Mouse (Mus musculus) heart, embryonic 10.5 days (tissue): ENCODE results near the gene Rcbtb1. TPM values are rescaled to one million over a fixed set of nuclear protein-coding genes. Genes with fewer than 3 reads are reported as not detected.

Experiments
- DNase-seq: peaks from one replicate; pipeline ENCODE4 v3.0.0-alpha.2; 2017; ENCODE audit warnings: low spot score
- H3K27ac ChIP-seq: fragments of 300-500 bp; sonication (generic); 2 replicates; pipeline ENCODE4 v1.5.1; 2016; ENCODE audit warnings: mild to moderate bottlenecking
- H3K27me3 ChIP-seq: fragments of 300-500 bp; sonication (generic); 2 replicates; pipeline ENCODE4 v1.6.1; 2016; ENCODE audit warnings: mild to moderate bottlenecking; ENCODE audit not compliant: poor library complexity, insufficient read depth, severe bottlenecking
- H3K36me3 ChIP-seq: fragments of 300-500 bp; sonication (generic); 2 replicates; pipeline ENCODE4 v1.6.1; 2016; ENCODE audit warnings: mild to moderate bottlenecking, moderate library complexity
- H3K4me1 ChIP-seq: fragments of 300-500 bp; sonication (generic); 2 replicates; pipeline ENCODE4 v1.6.1; 2016; ENCODE audit warnings: mild to moderate bottlenecking
- H3K4me3 ChIP-seq: fragments of 300-500 bp; sonication (generic); 2 replicates; pipeline ENCODE4 v1.5.1; 2016; ENCODE audit warnings: mild to moderate bottlenecking, moderate library complexity
- H3K9me3 ChIP-seq: fragments of 300-500 bp; sonication (generic); 2 replicates; pipeline ENCODE4 v1.6.1; 2016; ENCODE audit warnings: mild to moderate bottlenecking, moderate library complexity
- WGBS: fragments of 180-500 bp; shearing (Covaris S2); methylation state at CpG from one replicate; pipeline ENCODE4 v1.1.7; 2016; 5-methylcytosine and 5-hydroxymethylcytosine counted together
- polyA plus RNA-seq: library from polyadenylated mRNA; unstranded; fragments of >200 nt; fragmentation: Nextera tagmentation; extraction: Ambion mirVana; gene quantifications from 2 replicates; pipeline ENCODE4 v1.2.1, GENCODE M21; 2016

Gene Rcbtb1
- polyA plus RNA-seq: 36.1 and 63.3 TPM in 2 replicates

DNA sequence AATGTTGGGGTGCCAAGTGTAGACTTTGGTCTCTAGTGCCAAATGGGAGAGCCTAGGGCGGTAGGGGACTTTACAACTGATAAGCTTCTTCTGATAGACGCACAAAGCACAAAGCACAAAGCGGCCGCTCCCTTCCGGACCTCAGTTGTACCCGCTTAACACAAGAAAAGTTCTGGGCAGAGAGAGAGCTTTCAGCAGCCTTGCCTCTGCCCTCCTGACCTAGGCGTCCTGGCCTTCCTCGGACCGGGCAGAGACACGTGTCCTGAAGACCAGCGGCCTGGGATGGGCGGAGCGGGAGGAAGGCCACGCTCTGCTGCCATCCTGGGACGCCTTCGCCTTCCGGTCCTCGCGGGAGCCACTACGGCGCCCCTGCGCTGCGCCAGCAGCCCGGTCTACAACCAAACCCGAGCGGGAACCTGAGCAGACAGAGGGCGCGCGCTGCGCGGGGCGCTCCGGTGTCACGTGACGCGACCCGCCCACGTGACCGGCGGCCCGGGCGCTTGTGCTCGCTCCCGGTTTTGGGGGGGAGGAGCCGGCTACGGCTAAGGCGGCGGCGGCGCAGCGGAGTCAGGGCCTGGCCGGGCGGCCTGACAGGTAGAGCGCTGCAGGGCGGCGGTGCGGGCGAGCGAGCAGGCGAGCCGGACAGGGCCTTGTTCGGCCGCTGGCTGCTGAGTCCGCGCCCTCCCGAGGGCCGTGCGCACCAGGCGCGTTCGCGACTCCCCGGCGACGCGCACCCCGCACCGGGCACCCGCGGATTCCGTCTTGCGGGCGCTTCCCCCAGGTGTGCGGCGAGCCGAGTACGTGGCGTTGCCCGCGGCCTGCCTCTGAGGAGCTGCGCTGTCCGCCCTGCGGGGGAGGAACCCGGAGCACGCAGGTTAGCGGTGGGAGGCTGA is at the start of gene Rcbtb1:
Rcbtb1 (plus strand) TSS at position 499 of the 893 bp plus-strand sequence.
- WGBS: under 1% methylated on average over 95 of the region's 96 CpGs
- Histone ChIP-seq H3K4me1 (peaks cover 34% of the 10 kb centered on the region), H3K27me3 (no peaks in the 10 kb centered on the region), H3K4me3 (peak within 1 kb of the TSS; percentile 95), H3K9me3 (no peaks in the 10 kb centered on the region), H3K36me3 (no peaks in the 10 kb centered on the region), H3K27ac (peak within 1 kb of the TSS; percentile 99)
- peak; percentile 95 for DNase-seq

DNA sequence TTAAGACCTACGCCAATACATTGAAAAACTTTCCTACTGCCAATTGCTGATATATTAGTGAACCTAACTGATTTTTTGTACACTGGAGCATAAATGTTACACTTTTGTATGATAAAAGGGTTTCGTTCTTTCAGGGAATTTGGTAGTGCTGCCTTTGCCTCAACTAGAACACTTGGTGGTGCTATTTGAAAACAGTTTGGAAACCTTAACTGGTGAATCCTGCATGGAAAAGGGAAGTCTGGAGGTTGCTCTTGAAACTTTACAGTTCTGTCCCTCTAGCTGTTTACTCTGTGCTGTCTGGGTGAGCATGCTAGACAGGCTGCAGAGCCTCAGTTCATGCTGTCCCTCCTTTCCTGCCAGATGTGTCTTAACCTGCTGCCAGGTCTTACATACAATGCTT is 45.4 kb upstream of the Rcbtb1 start:
- no peaks in the 10 kb centered on the region for H3K4me1 ChIP-seq
- H3K27ac ChIP-seq: no peak overlapping the region
- H3K27me3 ChIP-seq: no peaks in the 10 kb centered on the region
- DNase-seq: no peak
- WGBS: 67% methylated on average over 2 of the region's 2 CpGs
- no peaks in the 10 kb centered on the region for H3K9me3 ChIP-seq
- no peak overlapping the region for H3K4me3 ChIP-seq
- no peaks in the 10 kb centered on the region for H3K36me3 ChIP-seq

DNA sequence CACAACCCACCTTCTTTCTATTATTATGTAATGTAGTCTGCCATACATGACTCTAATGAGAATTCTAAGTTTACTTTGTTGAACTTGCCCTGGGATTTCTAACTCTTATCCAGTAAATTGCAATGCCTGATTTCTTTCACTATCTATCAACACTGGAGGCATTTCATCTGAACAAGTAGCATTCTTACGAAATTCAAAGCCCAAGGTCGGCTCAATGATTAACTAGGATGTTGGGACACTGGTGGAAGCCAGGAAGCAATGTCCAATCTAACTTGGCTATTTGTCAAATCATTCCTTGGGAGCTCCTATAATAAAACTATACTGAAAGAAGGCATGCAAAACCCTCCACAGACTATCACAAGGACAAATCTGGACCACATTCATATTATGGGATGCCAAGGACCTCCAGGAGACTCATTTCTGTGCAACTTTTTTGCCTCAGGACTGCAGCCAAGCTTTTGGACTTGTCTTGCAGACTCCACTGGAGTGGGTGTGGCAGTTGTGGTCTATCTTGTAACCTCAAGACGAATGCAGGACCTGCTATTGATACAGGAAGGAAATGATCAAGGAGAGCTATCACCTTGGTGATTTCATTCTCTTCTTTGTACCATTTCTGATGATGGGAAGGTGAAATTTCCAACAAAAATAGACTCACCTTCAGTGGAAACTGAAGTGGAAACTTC is 43.9 kb upstream of the Rcbtb1 start:
- no peak overlapping the region for H3K27ac ChIP-seq
- no peak overlapping the region for H3K4me3 ChIP-seq
- H3K36me3 ChIP-seq: no peaks in the 10 kb centered on the region
- H3K4me1 ChIP-seq: no peaks in the 10 kb centered on the region
- H3K9me3 ChIP-seq: no peaks in the 10 kb centered on the region
- no peak for DNase-seq
- H3K27me3 ChIP-seq: no peaks in the 10 kb centered on the region
- 64% methylated on average over 3 of the region's 3 CpGs for WGBS

DNA sequence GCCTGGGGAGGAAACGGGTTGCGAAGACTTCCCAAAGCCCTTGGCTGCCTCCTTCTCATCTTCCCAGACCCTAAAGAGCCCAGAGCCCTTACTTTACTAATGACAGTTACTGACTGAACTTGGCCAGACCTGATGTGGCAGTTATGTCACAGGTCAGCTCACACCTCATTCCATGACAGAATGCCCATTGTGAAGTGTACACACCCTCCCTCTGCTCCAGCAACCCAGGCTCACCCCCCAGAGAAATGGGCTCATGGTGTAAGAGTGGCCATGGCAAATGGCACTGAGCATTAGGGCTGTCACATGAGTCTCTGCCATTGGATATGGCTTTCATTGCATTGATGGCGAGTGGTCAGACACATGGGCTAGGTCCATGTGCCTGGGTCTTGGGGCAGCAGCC is 22.4 kb upstream of the Rcbtb1 start, which contains the start of gene Gm5142:
Gm5142 (minus strand) TSS at position 101 of the 400 bp plus-strand sequence.
- Histone ChIP-seq H3K27ac (no peak within 1 kb of the TSS), H3K4me1 (no peaks in the 10 kb centered on the region), H3K27me3 (no peaks in the 10 kb centered on the region), H3K4me3 (no peak within 1 kb of the TSS), H3K9me3 (no peaks in the 10 kb centered on the region), H3K36me3 (no peaks in the 10 kb centered on the region)
- DNase-seq: no peak
- WGBS: 78% methylated on average over 3 of the region's 3 CpGs

DNA sequence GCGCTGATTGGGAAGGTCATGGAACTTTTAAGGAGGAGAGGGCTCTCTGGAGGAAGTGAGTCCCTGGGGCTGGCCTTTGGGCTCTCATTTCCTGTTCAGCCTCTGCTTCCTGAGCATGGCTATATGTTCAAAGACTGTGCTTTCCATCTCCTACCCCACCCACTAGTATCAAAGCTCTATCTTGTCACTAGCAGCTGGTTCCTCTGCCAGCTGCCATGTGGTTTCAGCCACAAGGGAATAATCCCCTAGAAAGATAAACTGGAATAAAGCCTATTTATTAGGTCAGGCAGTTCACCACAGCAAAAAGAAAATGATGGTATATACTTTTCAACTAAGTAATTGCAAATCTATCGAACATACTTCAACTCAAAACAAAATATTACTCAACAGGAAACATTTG is 18.3 kb upstream of the Rcbtb1 start:
- 74% methylated on average over 2 of the region's 2 CpGs for WGBS
- Histone ChIP-seq H3K27ac (no peak overlapping the region), H3K36me3 (no peaks in the 10 kb centered on the region), H3K4me1 (no peaks in the 10 kb centered on the region), H3K4me3 (no peak overlapping the region), H3K9me3 (no peaks in the 10 kb centered on the region), H3K27me3 (no peaks in the 10 kb centered on the region)
- DNase-seq: no peak

DNA sequence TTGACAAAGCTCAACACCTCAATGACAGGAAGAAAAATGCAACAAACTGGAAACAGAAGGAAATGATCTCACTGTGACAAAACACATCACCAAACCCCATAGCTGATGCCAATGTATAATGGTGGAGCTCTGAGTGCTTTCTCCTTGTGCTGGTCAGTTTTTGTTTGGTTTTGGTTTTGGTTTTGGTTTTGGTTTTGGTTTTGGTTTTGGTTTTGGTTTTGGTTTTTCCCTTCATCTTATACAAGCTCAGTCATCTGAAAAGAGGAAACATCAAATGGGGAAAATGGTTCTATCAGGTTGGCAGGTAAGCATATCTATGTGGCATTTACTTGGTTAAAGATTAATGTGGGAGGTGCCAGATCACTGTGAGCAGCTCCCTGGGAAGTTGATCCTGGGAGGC is 15.5 kb upstream of the Rcbtb1 start:
- Histone ChIP-seq H3K4me3 (no peak overlapping the region), H3K36me3 (no peaks in the 10 kb centered on the region), H3K9me3 (no peaks in the 10 kb centered on the region), H3K4me1 (no peaks in the 10 kb centered on the region), H3K27me3 (no peaks in the 10 kb centered on the region), H3K27ac (no peak overlapping the region)
- DNase-seq: no peak

DNA sequence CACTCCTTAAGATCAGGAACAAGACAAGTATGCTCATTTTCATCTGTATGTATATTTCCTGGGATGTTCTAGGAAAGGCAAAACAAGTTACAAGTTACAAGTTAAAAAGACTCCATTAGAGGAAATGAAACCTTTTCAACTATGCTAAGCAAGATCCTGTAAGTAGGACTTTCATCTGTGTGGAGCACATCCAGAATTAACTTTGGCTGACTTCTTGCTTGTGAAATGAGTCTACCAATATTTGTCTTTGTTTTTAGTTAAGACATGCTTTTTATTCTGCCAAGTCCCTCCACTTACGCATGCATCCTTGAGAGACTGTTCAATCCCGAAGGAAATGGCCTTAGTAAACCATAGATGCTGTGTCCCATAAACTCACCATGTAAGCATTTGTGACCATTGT is 14.9 kb upstream of the Rcbtb1 start:
- no peaks in the 10 kb centered on the region for H3K9me3 ChIP-seq
- H3K27ac ChIP-seq: no peak overlapping the region
- no peaks in the 10 kb centered on the region for H3K27me3 ChIP-seq
- no peaks in the 10 kb centered on the region for H3K4me1 ChIP-seq
- no peak for DNase-seq
- H3K36me3 ChIP-seq: no peaks in the 10 kb centered on the region
- H3K4me3 ChIP-seq: no peak overlapping the region
- WGBS: 84% methylated on average over 2 of the region's 2 CpGs

DNA sequence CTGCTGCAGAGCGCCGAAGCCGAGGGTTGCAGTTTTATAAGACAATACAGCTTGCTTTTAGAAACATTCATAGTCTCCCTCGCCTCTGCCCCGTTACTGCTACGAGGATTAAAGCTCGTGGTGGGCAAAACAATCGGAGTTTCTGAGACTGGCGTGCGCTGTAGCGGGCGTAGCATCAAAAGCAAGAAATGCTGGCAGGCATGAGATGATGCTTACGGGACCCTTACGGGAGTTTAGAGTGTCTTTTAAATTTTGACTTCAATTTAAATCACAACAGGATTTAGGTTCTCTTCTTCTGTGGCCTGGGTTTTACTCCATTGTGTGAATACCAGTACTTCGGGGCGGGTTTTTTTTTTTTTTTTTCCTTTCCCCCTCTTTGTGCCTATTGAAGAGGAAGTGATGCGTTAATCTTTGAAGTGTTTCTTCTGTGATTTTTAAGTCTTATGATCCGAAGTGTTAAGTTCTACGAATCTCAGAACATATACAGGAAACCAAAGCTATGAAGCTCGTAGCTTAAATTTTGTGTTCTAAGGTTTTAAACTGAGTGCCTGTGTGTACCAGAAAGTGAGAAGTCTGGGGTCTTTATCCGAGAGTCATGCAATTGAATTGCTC is 701 bp downstream of the Rcbtb1 start:
- no peak for DNase-seq
- H3K27me3 ChIP-seq: no peaks in the 10 kb centered on the region
- 2% methylated on average over 21 of the region's 21 CpGs for WGBS
- H3K4me1 ChIP-seq: peaks cover 40% of the 10 kb centered on the region
- peak overlapping the region; percentile 95 for H3K4me3 ChIP-seq
- H3K9me3 ChIP-seq: no peaks in the 10 kb centered on the region
- H3K36me3 ChIP-seq: no peaks in the 10 kb centered on the region
- H3K27ac ChIP-seq: peak overlapping the region; percentile 99

DNA sequence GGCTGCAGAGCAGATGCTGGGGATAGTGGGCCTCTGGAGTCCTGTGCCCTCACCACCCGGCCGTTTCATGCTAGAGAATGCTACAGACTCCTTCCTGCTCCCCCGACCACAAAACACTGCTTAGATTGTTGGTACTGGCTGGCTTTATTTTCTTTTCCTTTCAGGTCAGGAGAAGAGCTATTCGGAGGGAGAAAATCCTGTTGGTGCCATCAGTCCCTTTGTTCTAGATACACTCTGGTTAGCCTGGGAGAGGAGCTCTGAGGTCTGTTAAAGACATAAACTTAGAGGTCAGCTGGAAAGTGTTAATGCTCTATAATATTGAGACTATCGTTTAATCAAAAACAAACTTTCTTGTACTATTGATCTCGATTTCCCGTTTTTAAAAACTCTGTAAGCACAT is 4.5 kb downstream of the Rcbtb1 start:
- H3K27me3 ChIP-seq: no peaks in the 10 kb centered on the region
- H3K4me3 ChIP-seq: no peak overlapping the region
- H3K27ac ChIP-seq: no peak overlapping the region
- DNase-seq: no peak
- 42% methylated on average over 7 of the region's 7 CpGs for WGBS
- H3K4me1 ChIP-seq: peaks cover 39% of the 10 kb centered on the region
- H3K9me3 ChIP-seq: no peaks in the 10 kb centered on the region
- peaks cover 3% of the 10 kb centered on the region; the same call in 1 of the 2 replicates for H3K36me3 ChIP-seq

DNA sequence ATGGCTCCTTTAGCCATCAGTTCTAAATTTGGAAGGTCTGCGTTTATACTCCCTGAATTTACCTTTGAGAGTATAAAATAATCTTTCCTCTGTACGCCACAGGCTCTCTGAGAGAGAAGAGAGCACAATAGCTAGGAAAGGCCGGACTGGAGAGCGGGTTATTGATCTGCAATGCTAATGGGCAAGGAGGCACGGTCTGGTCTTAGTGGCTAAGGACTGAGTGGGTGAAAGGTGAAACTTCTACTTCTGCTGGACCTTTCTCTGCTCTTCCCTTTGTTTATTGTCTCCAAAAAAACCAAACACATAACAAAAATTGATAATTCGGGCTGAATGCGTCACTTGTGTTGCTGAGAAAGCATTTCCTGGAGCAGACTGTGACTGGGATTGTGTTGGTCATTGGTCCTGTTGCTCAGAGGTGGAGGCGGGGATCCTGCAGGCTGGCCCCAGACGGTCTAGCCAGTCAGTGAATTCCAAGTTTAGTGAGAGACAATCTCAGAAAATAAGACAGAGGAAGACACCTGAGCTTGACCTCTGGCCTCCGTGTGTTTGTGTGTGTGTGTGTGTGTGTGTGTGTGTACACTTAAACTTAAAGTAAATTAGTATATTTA is 5.1 kb downstream of the Rcbtb1 start:
- Histone ChIP-seq H3K27me3 (no peaks in the 10 kb centered on the region), H3K27ac (no peak overlapping the region), H3K36me3 (peaks cover 8% of the 10 kb centered on the region; the same call in 1 of the 2 replicates), H3K4me3 (no peak overlapping the region), H3K9me3 (no peaks in the 10 kb centered on the region), H3K4me1 (peaks cover 35% of the 10 kb centered on the region)
- DNase-seq: no peak
- 69% methylated on average over 10 of the region's 10 CpGs for WGBS

DNA sequence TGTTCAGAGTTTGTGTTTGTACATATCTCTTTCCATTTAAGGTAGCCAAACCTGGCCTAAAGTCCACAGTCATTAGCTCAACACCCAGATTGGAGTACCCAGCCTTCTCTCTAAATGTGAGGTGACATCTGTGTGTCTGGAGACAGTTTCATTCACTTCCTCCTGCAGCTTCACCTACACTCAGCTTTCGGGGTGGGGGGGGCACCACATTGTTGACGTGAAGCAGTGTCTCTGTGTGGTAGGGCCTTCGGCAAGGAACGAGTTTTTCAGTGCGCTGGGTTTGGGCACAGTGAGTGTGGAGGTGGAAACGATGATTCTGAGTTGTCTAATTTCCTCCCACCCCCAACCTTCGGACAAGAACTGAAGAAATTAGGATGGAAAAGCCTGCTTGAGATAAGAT is 8.0 kb downstream of the Rcbtb1 start:
- Histone ChIP-seq H3K27ac (no peak overlapping the region), H3K9me3 (no peaks in the 10 kb centered on the region)
- 85% methylated on average over 7 of the region's 7 CpGs for WGBS

DNA sequence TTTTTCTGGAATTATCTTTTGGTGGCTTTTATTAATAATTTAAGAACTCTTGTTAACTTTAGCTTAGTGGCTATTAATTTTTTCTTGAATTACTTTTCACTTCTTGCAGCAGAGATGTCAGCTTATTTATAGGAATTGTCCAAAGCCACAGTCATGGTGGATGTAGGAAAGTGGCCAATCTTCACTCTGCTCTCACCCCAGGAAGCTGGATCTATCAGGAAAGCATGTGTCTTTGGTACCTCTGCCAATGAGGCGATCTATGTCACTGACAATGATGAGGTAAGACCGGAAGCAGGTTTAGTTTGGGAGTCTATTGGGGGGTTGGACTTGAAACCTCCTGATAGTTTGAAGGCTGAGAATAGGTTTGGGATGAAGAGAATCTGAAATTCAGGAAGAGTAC is 8.8 kb downstream of the Rcbtb1 start:
- H3K4me3 ChIP-seq: no peak overlapping the region
- WGBS: 87% methylated on average over 2 of the region's 2 CpGs

More for the DNA sequence above, 8.0 kb downstream of the Rcbtb1 start:
- H3K27me3 ChIP-seq: no peaks in the 10 kb centered on the region
- no peak for DNase-seq
- no peak overlapping the region for H3K4me3 ChIP-seq
- peaks cover 23% of the 10 kb centered on the region for H3K4me1 ChIP-seq
- peaks cover 24% of the 10 kb centered on the region for H3K36me3 ChIP-seq

More for the DNA sequence above, 8.8 kb downstream of the Rcbtb1 start:
- peaks cover 15% of the 10 kb centered on the region for H3K4me1 ChIP-seq
- no peak overlapping the region for H3K27ac ChIP-seq
- H3K9me3 ChIP-seq: no peaks in the 10 kb centered on the region
- no peaks in the 10 kb centered on the region for H3K27me3 ChIP-seq
- H3K36me3 ChIP-seq: peaks cover 26% of the 10 kb centered on the region
- no peak for DNase-seq
